Mouse (Mus musculus): ENCODE measurements around the gene Retnlb.

GRCm38 (mm10) chr16:48843671-48844386 lies 27.2 kb downstream of the Retnlb start:
- TF ChIP-seq CTCF (IDR thresholded peaks at IDR 0.05; ENCODE audit: low read depth, low read length), result no peak
- no peak for TF ChIP-seq TAL1 (conservative IDR thresholded peaks at IDR 0.05; ENCODE audit: low read depth, low read length)
- TF ChIP-seq GATA1 (IDR thresholded peaks at IDR 0.05; ENCODE audit: borderline replicate concordance, low read length), result no peak
- TF ChIP-seq POLR2AphosphoS5 (IDR thresholded peaks at IDR 0.05; ENCODE audit: insufficient replicate concordance, low read depth, low read length), result no peak
